Comparison of ENCODE assay signal across 24 mouse cellular contexts in genomic region chr7:5091008-5091728, GRCm38 (mm10). TPM values are rescaled to one million over a fixed set of nuclear protein-coding genes. Genes with fewer than 3 reads are reported as not detected.
A peak's percentile ranks its signal among the peaks of the same experiment; 100 is the strongest.
DNase-seq lines count a peak whose midpoint lies in the region; ATAC-seq and TF ChIP-seq lines count a peak whose summit lies in the region.
"Had no signal": no experiment of that assay in that cellular context is flagged by ENCODE, and none has a peak within 500 bp of the region (broad histone marks: within the 10 kb centered on the region; RNA-seq: fewer than 3 reads in every experiment).

No protein-coding gene starts in this region.

- no peaks in the 10 kb centered on the region for H3K27me3 ChIP-seq in hindbrain, embryonic 13.5 days
- H3K27me3 ChIP-seq in hindbrain, postnatal 0 days (ENCODE audit: insufficient read depth, low read length) = no peaks in the 10 kb centered on the region
- no peaks in the 10 kb centered on the region for H3K27me3 ChIP-seq in liver, embryonic 16.5 days (ENCODE audit: control insufficient read depth, insufficient read depth, low read depth, low read length)
- H3K27me3 ChIP-seq in heart, embryonic 11.5 days (ENCODE audit: control insufficient read depth, insufficient read depth, low read length) = no peaks in the 10 kb centered on the region
- H3K27me3 ChIP-seq: embryonic facial prominence, embryonic 13.5 days; heart, embryonic 15.5 days; neural tube, embryonic 12.5 days had no signal

- no peak for ATAC-seq in hindbrain, embryonic 13.5 days (ENCODE audit: low FRiP score)
- no peak for ATAC-seq in hindbrain, postnatal 0 days
- ATAC-seq in liver, embryonic 16.5 days (ENCODE audit: low read depth) = peak; percentile 36
- no peak for ATAC-seq in heart, embryonic 11.5 days (replicated peaks; ENCODE audit: insufficient number of reproducible peaks, low FRiP score, low TSS enrichment)

- no peak for TF ChIP-seq CTCF in hindbrain, postnatal 0 days (IDR thresholded peaks at IDR 0.05; ENCODE audit: low read depth)

- H3K9ac ChIP-seq in hindbrain, embryonic 13.5 days = peak overlapping the region; percentile 19; the same call in 1 of the 2 replicates
- H3K9ac ChIP-seq in hindbrain, postnatal 0 days (replicated peaks; ENCODE audit: low read length) = no peak overlapping the region
- no peak overlapping the region for H3K9ac ChIP-seq in liver, embryonic 16.5 days (ENCODE audit: low read depth, low read length)
- H3K9ac ChIP-seq in heart, embryonic 11.5 days (ENCODE audit: low read depth, low read length) = no peak overlapping the region
- H3K9ac ChIP-seq: embryonic facial prominence, embryonic 13.5 days; heart, embryonic 15.5 days; hindbrain, embryonic 14.5 days; lung, embryonic 14.5 days; neural tube, embryonic 12.5 days had no signal

- H3K4me2 ChIP-seq in hindbrain, embryonic 13.5 days = no peak overlapping the region
- H3K4me2 ChIP-seq in hindbrain, postnatal 0 days (ENCODE audit: low read depth, low read length) = no peak overlapping the region
- no peak overlapping the region for H3K4me2 ChIP-seq in liver, embryonic 16.5 days (ENCODE audit: low read depth, low read length)
- H3K4me2 ChIP-seq in heart, embryonic 11.5 days = no peak overlapping the region
- H3K4me2 ChIP-seq: embryonic facial prominence, embryonic 13.5 days; heart, embryonic 15.5 days; hindbrain, embryonic 14.5 days; lung, embryonic 14.5 days; neural tube, embryonic 12.5 days had no signal

- WGBS in hindbrain, embryonic 13.5 days = 91% methylated on average over 15 of the region's 15 CpGs
- 93% methylated on average over 15 of the region's 15 CpGs for WGBS in hindbrain, postnatal 0 days
- WGBS in liver, embryonic 16.5 days (ENCODE audit: insufficient replicate concordance) = 82% methylated on average over 15 of the region's 15 CpGs
- 94% methylated on average over 15 of the region's 15 CpGs for WGBS in heart, embryonic 11.5 days (ENCODE audit: insufficient replicate concordance)

- H3K4me1 ChIP-seq in hindbrain, embryonic 13.5 days (replicated peaks) = peaks cover 4% of the 10 kb centered on the region; the same call in 1 of the 2 replicates
- no peaks in the 10 kb centered on the region for H3K4me1 ChIP-seq in hindbrain, postnatal 0 days (ENCODE audit: insufficient read depth, low read length)
- H3K4me1 ChIP-seq in liver, embryonic 16.5 days (ENCODE audit: control insufficient read depth, low read depth, low read length) = peaks cover 10% of the 10 kb centered on the region
- no peaks in the 10 kb centered on the region for H3K4me1 ChIP-seq in heart, embryonic 11.5 days (ENCODE audit: control insufficient read depth, insufficient read depth, low read length)
- H3K4me1 ChIP-seq: embryonic facial prominence, embryonic 13.5 days; forebrain, embryonic 10.5 days; heart, embryonic 15.5 days had no signal

- DNase-seq in adrenal gland, adult (ENCODE audit: inconsistent age in 2 of 2, low spot score in 1 of 2) = peak; percentile 32 to 66
- no peak for DNase-seq in adrenal gland, postnatal 4 days (ENCODE audit: low spot score in 2 of 2)
- DNase-seq in hindbrain, postnatal 0 days (ENCODE audit: low spot score) = no peak
- DNase-seq in liver = no peak
- peak; percentile 42 for DNase-seq in right cerebral cortex, postnatal 25 days
- DNase-seq: cerebellum, adult 18-20 months; kidney, adult 18-20 months; lung, embryonic 14.5 days; thymus, postnatal 25 days had no signal

- H3K4me3 ChIP-seq in hindbrain, embryonic 13.5 days = no peak overlapping the region
- H3K4me3 ChIP-seq in hindbrain, postnatal 0 days (ENCODE audit: low read length) = no peak overlapping the region
- H3K4me3 ChIP-seq in liver, embryonic 16.5 days (ENCODE audit: low read depth, low read length) = no peak overlapping the region
- no peak overlapping the region for H3K4me3 ChIP-seq in heart, embryonic 11.5 days (ENCODE audit: low read depth, low read length)
- H3K4me3 ChIP-seq: embryonic facial prominence, embryonic 13.5 days; forebrain, embryonic 10.5 days; heart, embryonic 15.5 days; neural tube, embryonic 12.5 days had no signal

- H3K36me3 ChIP-seq in hindbrain, embryonic 13.5 days = peaks cover 76% of the 10 kb centered on the region
- H3K36me3 ChIP-seq in hindbrain, postnatal 0 days (ENCODE audit: insufficient read depth, low read length) = peaks cover 29% of the 10 kb centered on the region
- H3K36me3 ChIP-seq in liver, embryonic 16.5 days (ENCODE audit: control insufficient read depth, insufficient read depth) = peaks cover 76% of the 10 kb centered on the region
- peaks cover 40% of the 10 kb centered on the region for H3K36me3 ChIP-seq in heart, embryonic 11.5 days (ENCODE audit: control insufficient read depth, insufficient read depth, low read length)

- no peaks in the 10 kb centered on the region for H3K9me3 ChIP-seq in hindbrain, embryonic 13.5 days
- no peaks in the 10 kb centered on the region for H3K9me3 ChIP-seq in hindbrain, postnatal 0 days (ENCODE audit: low read length)
- no peaks in the 10 kb centered on the region for H3K9me3 ChIP-seq in liver, embryonic 16.5 days (replicated peaks; ENCODE audit: control insufficient read depth, low read length)
- H3K9me3 ChIP-seq in heart, embryonic 11.5 days (replicated peaks; ENCODE audit: control insufficient read depth, low read length) = no peaks in the 10 kb centered on the region
- H3K9me3 ChIP-seq: embryonic facial prominence, embryonic 13.5 days; heart, embryonic 15.5 days; neural tube, embryonic 12.5 days had no signal

- H3K27ac ChIP-seq in hindbrain, embryonic 13.5 days = no peak overlapping the region
- H3K27ac ChIP-seq in hindbrain, postnatal 0 days = no peak overlapping the region
- H3K27ac ChIP-seq in liver, embryonic 16.5 days (ENCODE audit: low read length) = no peak overlapping the region
- H3K27ac ChIP-seq in heart, embryonic 11.5 days (ENCODE audit: low read depth, low read length) = no peak overlapping the region
- H3K27ac ChIP-seq: embryonic facial prominence, embryonic 13.5 days; forebrain, embryonic 10.5 days; heart, embryonic 15.5 days; hindbrain, embryonic 14.5 days; neural tube, embryonic 12.5 days had no signal

RNA-seq across cellular contexts. Expression of gene Epn1, which starts 11.1 kb away (rescaled TPM):
- total RNA-seq in adrenal gland, postnatal 4 days (2021) = 100 to 1,000 TPM; 166 to 167 TPM
- 83.8 and 85.6 TPM in 2 replicates for polyA plus RNA-seq in hindbrain, embryonic 13.5 days (2015; fragmentation: Nextera tagmentation; extraction: Ambion mirVana)
- 433 and 507 TPM in 2 replicates for total RNA-seq in hindbrain, postnatal 0 days (2014; rRNA removed)
- 107 and 111 TPM in 2 replicates for polyA plus RNA-seq in hindbrain, postnatal 0 days (2015; fragmentation: Nextera tagmentation; extraction: Ambion mirVana)
- polyA plus RNA-seq in liver, embryonic 16.5 days (2015; fragmentation: Nextera tagmentation; extraction: Ambion mirVana) = 45.2 and 46.6 TPM in 2 replicates
- polyA plus RNA-seq in heart, embryonic 11.5 days (2014; fragmentation: Nextera tagmentation; extraction: Ambion mirVana) = 47.0 and 48.1 TPM in 2 replicates

RNA-seq across cellular contexts. Expression of gene Rfpl4, which starts 25.6 kb away (rescaled TPM):
- not detected for total RNA-seq in adrenal gland, postnatal 4 days (2021)
- polyA plus RNA-seq in hindbrain, embryonic 13.5 days (2015; fragmentation: Nextera tagmentation; extraction: Ambion mirVana) = not detected in 2 replicates
- not detected in 2 replicates for total RNA-seq in hindbrain, postnatal 0 days (2014; rRNA removed)
- 0.16 TPM in 1 of 2 replicates, not detected in the other for polyA plus RNA-seq in hindbrain, postnatal 0 days (2015; fragmentation: Nextera tagmentation; extraction: Ambion mirVana)
- not detected in 2 replicates for polyA plus RNA-seq in liver, embryonic 16.5 days (2015; fragmentation: Nextera tagmentation; extraction: Ambion mirVana)
- not detected in 2 replicates for polyA plus RNA-seq in heart, embryonic 11.5 days (2014; fragmentation: Nextera tagmentation; extraction: Ambion mirVana)
- total RNA-seq: common myeloid progenitor, adult 5-6 weeks; gastrocnemius, postnatal 4 days; megakaryocyte-erythroid progenitor cell, adult 5-6 weeks had no signal
- polyA plus RNA-seq: brain, embryonic 14.5 days; embryonic facial prominence, embryonic 13.5 days; forebrain, embryonic 10.5 days; frontal cortex, adult 2 months; heart, embryonic 15.5 days; hindbrain, embryonic 14.5 days; limb, embryonic 11.5 days; lung, embryonic 14.5 days; stomach, embryonic 14.5 days had no signal

RNA-seq across cellular contexts. Expression of gene U2af2, which starts 29.2 kb away (rescaled TPM):
- 100 to 1,000 TPM; 207 to 230 TPM for total RNA-seq in adrenal gland, postnatal 4 days (2021)
- polyA plus RNA-seq in hindbrain, embryonic 13.5 days (2015; fragmentation: Nextera tagmentation; extraction: Ambion mirVana) = 112 and 114 TPM in 2 replicates
- 146 and 153 TPM in 2 replicates for total RNA-seq in hindbrain, postnatal 0 days (2014; rRNA removed)
- polyA plus RNA-seq in hindbrain, postnatal 0 days (2015; fragmentation: Nextera tagmentation; extraction: Ambion mirVana) = 85.7 and 86.9 TPM in 2 replicates
- polyA plus RNA-seq in liver, embryonic 16.5 days (2015; fragmentation: Nextera tagmentation; extraction: Ambion mirVana) = 48.2 and 48.8 TPM in 2 replicates
- 84.0 and 85.5 TPM in 2 replicates for polyA plus RNA-seq in heart, embryonic 11.5 days (2014; fragmentation: Nextera tagmentation; extraction: Ambion mirVana)

RNA-seq across cellular contexts. Expression of gene Rasl2-9, which starts 34.6 kb away (rescaled TPM):
- total RNA-seq in adrenal gland, postnatal 4 days (2021) = 1 to 10 TPM in 1 of 2 experiments, under 1 TPM in 1; 0.82 to 1.0 TPM
- polyA plus RNA-seq in hindbrain, embryonic 13.5 days (2015; fragmentation: Nextera tagmentation; extraction: Ambion mirVana) = 0.22 and 0.52 TPM in 2 replicates
- not detected in 2 replicates for total RNA-seq in hindbrain, postnatal 0 days (2014; rRNA removed)
- 1.1 and 1.2 TPM in 2 replicates for polyA plus RNA-seq in hindbrain, postnatal 0 days (2015; fragmentation: Nextera tagmentation; extraction: Ambion mirVana)
- 0.11 and 0.27 TPM in 2 replicates for polyA plus RNA-seq in liver, embryonic 16.5 days (2015; fragmentation: Nextera tagmentation; extraction: Ambion mirVana)
- polyA plus RNA-seq in heart, embryonic 11.5 days (2014; fragmentation: Nextera tagmentation; extraction: Ambion mirVana) = 1.3 and 1.8 TPM in 2 replicates
- total RNA-seq: common myeloid progenitor, adult 5-6 weeks; megakaryocyte-erythroid progenitor cell, adult 5-6 weeks had no signal
- polyA plus RNA-seq: stomach, embryonic 14.5 days had no signal

RNA-seq across cellular contexts. Expression of gene Zfp580, which starts 39.8 kb away (rescaled TPM):
- total RNA-seq in adrenal gland, postnatal 4 days (2021) = 10 to 100 TPM; 19.9 to 23.6 TPM
- 67.2 and 69.7 TPM in 2 replicates for polyA plus RNA-seq in hindbrain, embryonic 13.5 days (2015; fragmentation: Nextera tagmentation; extraction: Ambion mirVana)
- total RNA-seq in hindbrain, postnatal 0 days (2014; rRNA removed) = 69.6 and 90.7 TPM in 2 replicates
- polyA plus RNA-seq in hindbrain, postnatal 0 days (2015; fragmentation: Nextera tagmentation; extraction: Ambion mirVana) = 117 and 128 TPM in 2 replicates
- polyA plus RNA-seq in liver, embryonic 16.5 days (2015; fragmentation: Nextera tagmentation; extraction: Ambion mirVana) = 0.89 and 1.8 TPM in 2 replicates
- polyA plus RNA-seq in heart, embryonic 11.5 days (2014; fragmentation: Nextera tagmentation; extraction: Ambion mirVana) = 14.7 and 17.8 TPM in 2 replicates

Comparison
In these comparisons a context has a peak if more than half of its experiments do, and no peak if none do; other contexts are left out.
1. DNase-seq: peak in adrenal gland, adult (2 of 2) and right cerebral cortex, postnatal 25 days (single experiment); none in adrenal gland, postnatal 4 days (0 of 2), hindbrain, postnatal 0 days (single experiment) and liver (single experiment).